Mouse (Mus musculus) spleen, adult 2 months (tissue): ENCODE results near the gene Smarca4.
A peak's percentile ranks its signal among the peaks of the same experiment; 100 is the strongest.

ENCODE experiments used
- CTCF ChIP-seq: fragments of 200-500 bp; IDR thresholded peaks from 2 replicates; pipeline ENCODE4 v1.5.1; 2011; ENCODE audit warnings: mild to moderate bottlenecking, inconsistent platforms; ENCODE audit not compliant: insufficient read depth, insufficient read length, insufficient replicate concordance; ENCODE audit errors: extremely low read depth
- POLR2A ChIP-seq: fragments of 200-500 bp; IDR thresholded peaks from 2 replicates; pipeline ENCODE4 v1.6.1; 2011; ENCODE audit warnings: low read depth, low read length, inconsistent platforms

DNA sequence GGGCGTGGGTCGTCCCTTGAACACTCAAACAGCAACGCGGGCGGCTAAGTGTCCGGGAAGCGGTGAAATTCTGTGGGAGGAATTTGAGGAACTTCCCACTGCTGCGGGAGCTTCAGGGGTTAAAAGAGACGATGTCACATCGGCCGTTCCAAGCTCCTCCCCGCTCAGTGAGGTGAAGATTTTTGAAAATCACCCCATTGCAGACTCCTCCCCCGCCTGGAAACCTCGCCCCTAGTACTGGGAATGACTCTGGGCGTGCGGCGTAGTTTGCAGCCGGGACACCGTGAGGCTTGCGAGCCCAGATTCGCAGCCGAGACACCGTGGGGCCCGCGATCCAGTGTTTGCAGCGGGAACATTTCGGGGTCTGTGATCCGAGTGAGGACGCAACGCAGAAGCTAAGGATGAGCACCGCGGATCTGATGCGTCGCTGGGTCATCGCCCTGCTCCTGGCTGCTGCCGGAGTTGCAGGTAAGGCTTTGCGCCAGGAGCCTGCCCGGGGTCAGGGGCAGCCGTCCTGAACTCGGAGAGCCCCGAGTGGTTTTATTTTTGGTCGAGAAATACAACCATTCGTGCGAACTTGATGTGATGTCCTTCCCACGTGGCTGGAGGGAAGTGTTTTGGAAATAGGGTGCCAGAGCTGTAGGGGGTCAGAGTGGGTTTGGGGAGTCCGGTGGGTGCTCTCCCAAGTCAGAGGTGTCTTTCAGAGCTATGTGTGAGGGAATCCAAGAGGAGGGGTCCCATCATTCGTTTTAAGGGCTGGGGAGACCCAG, 107.6 kb downstream of the Smarca4 start, which contains the start of gene Ldlr:
- no peak for TF ChIP-seq CTCF
- TF ChIP-seq POLR2A, result peak; percentile 10; the same call in 1 of the 2 replicates
